Mouse (Mus musculus) liver, embryonic 15.5 days (tissue): ENCODE measurements around the gene Gcg. TPM values are rescaled to one million over a fixed set of nuclear protein-coding genes. Genes with fewer than 3 reads are reported as not detected.

Source experiments
- polyA plus RNA-seq: library from polyadenylated mRNA; unstranded; fragments of >200 nt; fragmentation: Nextera tagmentation; extraction: Ambion mirVana; gene quantifications from 2 replicates; pipeline ENCODE4 v1.2.1, GENCODE M21; 2015

The Gcg gene
- polyA plus RNA-seq, 1 experiment from 2014 or later, result not detected

Other genes starting within 250 kb of the Gcg start
- 4.5 and 6.5 TPM in 2 replicates for gene Dpp4, start 71.4 kb downstream of the Gcg start, polyA plus RNA-seq
- gene Fap, start 90.4 kb upstream of the Gcg start, polyA plus RNA-seq, result 0.54 and 0.66 TPM in 2 replicates
- 3.3 and 4.8 TPM in 2 replicates for gene Ifih1, start 162.6 kb upstream of the Gcg start, polyA plus RNA-seq
- gene Gca, start 180.6 kb upstream of the Gcg start, polyA plus RNA-seq, result 4.0 and 4.7 TPM in 2 replicates